In genomic region chr11:43217021-43217420, GRCm38 (mm10) we compare ENCODE assay signal across 8 mouse cellular contexts.
A peak's percentile ranks its signal among the peaks of the same experiment; 100 is the strongest.
DNase-seq lines count a peak whose midpoint lies in the region; ATAC-seq and TF ChIP-seq lines count a peak whose summit lies in the region.
"Had no signal": no experiment of that assay in that cellular context is flagged by ENCODE, and none has a peak within 500 bp of the region (broad histone marks: within the 10 kb centered on the region; RNA-seq: fewer than 3 reads in every experiment).

No protein-coding gene starts in this region.

- peak; percentile 87 for ATAC-seq in midbrain, embryonic 13.5 days
- ATAC-seq in midbrain, postnatal 0 days (ENCODE audit: low FRiP score) = peak; percentile 38; the same call in 1 of the 2 replicates

- no peak overlapping the region for H3K27ac ChIP-seq in midbrain, embryonic 13.5 days
- no peak overlapping the region for H3K27ac ChIP-seq in midbrain, embryonic 10.5 days (replicated peaks)
- no peak overlapping the region for H3K27ac ChIP-seq in midbrain, postnatal 0 days (ENCODE audit: low read depth, low read length)
- H3K27ac ChIP-seq: heart, embryonic 13.5 days had no signal

- WGBS in midbrain, embryonic 13.5 days = 46% methylated on average over 4 of the region's 4 CpGs
- 73% methylated on average over 4 of the region's 4 CpGs for WGBS in midbrain, embryonic 10.5 days
- 36% methylated on average over 4 of the region's 4 CpGs for WGBS in midbrain, postnatal 0 days

- no peaks in the 10 kb centered on the region for H3K9me3 ChIP-seq in midbrain, embryonic 13.5 days
- no peaks in the 10 kb centered on the region for H3K9me3 ChIP-seq in midbrain, embryonic 10.5 days (replicated peaks)
- H3K9me3 ChIP-seq in midbrain, postnatal 0 days (ENCODE audit: low read length) = no peaks in the 10 kb centered on the region
- H3K9me3 ChIP-seq: heart, embryonic 13.5 days had no signal

- H3K4me3 ChIP-seq in midbrain, embryonic 13.5 days (replicated peaks) = no peak overlapping the region
- H3K4me3 ChIP-seq in midbrain, embryonic 10.5 days = no peak overlapping the region
- no peak overlapping the region for H3K4me3 ChIP-seq in midbrain, postnatal 0 days (ENCODE audit: low read depth, low read length)
- H3K4me3 ChIP-seq: heart, embryonic 13.5 days had no signal

- no peaks in the 10 kb centered on the region for H3K36me3 ChIP-seq in midbrain, embryonic 13.5 days
- H3K36me3 ChIP-seq in midbrain, embryonic 10.5 days = no peaks in the 10 kb centered on the region
- no peaks in the 10 kb centered on the region for H3K36me3 ChIP-seq in midbrain, postnatal 0 days (ENCODE audit: insufficient read depth, low read length)
- H3K36me3 ChIP-seq: heart, embryonic 13.5 days had no signal

- TF ChIP-seq CTCF in midbrain, postnatal 0 days (IDR thresholded peaks at IDR 0.05) = no peak

- H3K4me2 ChIP-seq in midbrain, embryonic 13.5 days (replicated peaks) = no peak overlapping the region
- H3K4me2 ChIP-seq in midbrain, postnatal 0 days (ENCODE audit: low read depth, low read length, poor library complexity, severe bottlenecking) = no peak overlapping the region
- H3K4me2 ChIP-seq: heart, embryonic 13.5 days had no signal

- no peaks in the 10 kb centered on the region for H3K27me3 ChIP-seq in midbrain, embryonic 13.5 days
- no peaks in the 10 kb centered on the region for H3K27me3 ChIP-seq in midbrain, embryonic 10.5 days (ENCODE audit: low read depth, poor library complexity, severe bottlenecking)
- no peaks in the 10 kb centered on the region for H3K27me3 ChIP-seq in midbrain, postnatal 0 days (ENCODE audit: insufficient read depth, low read length)
- H3K27me3 ChIP-seq: heart, embryonic 13.5 days had no signal

- no peak overlapping the region for H3K9ac ChIP-seq in midbrain, embryonic 13.5 days (replicated peaks)
- H3K9ac ChIP-seq in midbrain, postnatal 0 days (replicated peaks; ENCODE audit: low read length, poor library complexity, severe bottlenecking) = no peak overlapping the region
- H3K9ac ChIP-seq: heart, embryonic 13.5 days had no signal

- no peaks in the 10 kb centered on the region for H3K4me1 ChIP-seq in midbrain, embryonic 13.5 days (replicated peaks)
- no peaks in the 10 kb centered on the region for H3K4me1 ChIP-seq in midbrain, embryonic 10.5 days
- H3K4me1 ChIP-seq in midbrain, postnatal 0 days (ENCODE audit: insufficient read depth, low read length) = no peaks in the 10 kb centered on the region

- no peak for DNase-seq in midbrain, embryonic 10.5 days (ENCODE audit: low spot score)
- DNase-seq in cerebellum, postnatal 4 days (ENCODE audit: low spot score in 2 of 2) = peak; percentile 32 to 73
- DNase-seq in layer of hippocampus, adult 8-10 months (ENCODE audit: low spot score in 2 of 2) = peak; percentile 54 to 61
- peak; percentile 92 for DNase-seq in midbrain, postnatal 0 days (ENCODE audit: low spot score)
- DNase-seq in embryo, embryonic 11 days = no peak
- DNase-seq in urinary bladder, postnatal 10 days (ENCODE audit: low spot score) = no peak

Comparison
In these comparisons a context has a peak if more than half of its experiments do, and no peak if none do; other contexts are left out.
1. DNase-seq: peak in cerebellum, postnatal 4 days (2 of 2), layer of hippocampus, adult 8-10 months (2 of 2) and midbrain, postnatal 0 days (single experiment); none in midbrain, embryonic 10.5 days (single experiment), embryo, embryonic 11 days (single experiment) and urinary bladder, postnatal 10 days (single experiment).